Mouse (Mus musculus): ENCODE measurements around the gene Elmsan1. TPM values are rescaled to one million over a fixed set of nuclear protein-coding genes. Genes with fewer than 3 reads are reported as not detected.
A peak's percentile ranks its signal among the peaks of the same experiment; 100 is the strongest.

Elmsan1 gene
- polyA plus RNA-seq, 1 experiment from 2014 or later, result 8.8 TPM

DNA sequence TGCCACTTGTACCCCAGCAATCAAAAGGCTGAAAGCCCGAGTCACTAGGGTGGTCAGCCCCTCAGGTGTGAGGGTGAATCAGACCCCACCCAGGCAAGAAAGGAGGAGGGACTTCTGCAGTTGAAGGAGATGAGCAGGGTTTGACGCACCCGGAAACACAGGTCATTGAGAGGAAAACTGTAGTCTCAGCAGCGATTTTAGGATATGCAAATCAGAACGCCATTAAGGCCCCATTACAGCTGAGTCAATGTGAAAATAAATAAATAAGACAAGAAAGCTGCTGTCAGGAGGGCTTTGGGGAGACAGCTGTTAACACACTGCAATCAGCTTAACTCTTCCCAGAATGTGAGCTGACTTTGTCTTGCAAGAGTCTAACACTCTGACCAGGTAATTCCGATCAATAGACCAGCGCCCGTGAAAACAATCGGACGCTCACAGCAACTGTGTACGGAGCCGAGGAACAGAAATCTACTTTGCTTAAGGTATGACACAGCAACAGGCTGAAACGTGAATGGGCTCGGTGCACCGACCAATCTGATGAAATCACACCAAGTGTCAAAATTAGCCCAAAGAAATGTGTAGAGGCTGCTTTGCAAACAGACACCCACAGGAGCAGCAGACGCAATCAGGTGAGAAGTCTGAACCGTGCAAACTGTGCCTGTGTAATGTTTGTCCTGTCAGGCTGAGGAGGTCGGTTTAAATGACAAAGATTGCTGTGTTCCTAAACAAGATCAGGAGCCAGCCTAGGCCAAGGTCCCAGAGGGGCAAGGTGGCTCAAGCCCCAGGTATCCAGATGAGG, 16.8 kb downstream of the Elmsan1 start:
- Histone ChIP-seq H3K9me3 (ENCODE audit: control insufficient read depth, low read length) (no peaks in the 10 kb centered on the region), H3K4me1 (replicated peaks; ENCODE audit: control insufficient read depth, insufficient read depth, low read length) (peaks cover 31% of the 10 kb centered on the region), H3K4me2 (ENCODE audit: low read length) (no peak overlapping the region), H3K4me3 (ENCODE audit: low read depth, low read length) (no peak overlapping the region), H3K9ac (ENCODE audit: low read length) (no peak overlapping the region), H3K27ac (ENCODE audit: low read depth) (no peak overlapping the region), H3K36me3 (ENCODE audit: control insufficient read depth, insufficient read depth, low read length) (no peaks in the 10 kb centered on the region), H3K27me3 (replicated peaks; ENCODE audit: control insufficient read depth, insufficient read depth, low read length) (no peaks in the 10 kb centered on the region)
- WGBS, result 67% methylated on average over 18 of the region's 18 CpGs
- ATAC-seq (replicated peaks; ENCODE audit: low FRiP score, low TSS enrichment, low read depth) (no peak), DNase-seq (ENCODE audit: low spot score) (no peak)

DNA sequence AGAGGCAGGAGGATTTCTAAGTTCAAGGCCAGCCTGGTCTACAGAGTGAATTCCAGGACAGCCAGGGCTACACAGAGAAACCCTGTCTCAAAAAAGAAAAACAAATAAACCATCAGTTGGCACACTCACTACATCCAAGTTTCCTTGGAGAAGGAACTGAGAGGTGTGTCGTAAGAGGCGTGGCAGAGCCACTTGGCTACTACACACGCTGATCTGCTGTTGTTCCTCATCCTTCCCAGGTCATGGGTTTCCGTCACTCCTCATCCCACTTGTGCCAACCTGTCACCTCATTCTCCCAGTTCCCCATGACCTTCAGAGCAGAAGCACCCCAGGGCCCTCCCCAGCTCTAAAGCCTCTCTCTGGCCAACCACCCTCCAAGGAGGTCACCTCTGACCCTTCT, 17.5 kb downstream of the Elmsan1 start:
- no peak for DNase-seq (ENCODE audit: low spot score)
- Histone ChIP-seq H3K36me3 (ENCODE audit: control insufficient read depth, insufficient read depth, low read length) (no peaks in the 10 kb centered on the region), H3K27me3 (replicated peaks; ENCODE audit: control insufficient read depth, insufficient read depth, low read length) (no peaks in the 10 kb centered on the region), H3K9ac (ENCODE audit: low read length) (no peak overlapping the region), H3K9me3 (ENCODE audit: control insufficient read depth, low read length) (no peaks in the 10 kb centered on the region), H3K27ac (ENCODE audit: low read depth) (no peak overlapping the region), H3K4me1 (replicated peaks; ENCODE audit: control insufficient read depth, insufficient read depth, low read length) (peaks cover 30% of the 10 kb centered on the region), H3K4me3 (ENCODE audit: low read depth, low read length) (no peak overlapping the region), H3K4me2 (ENCODE audit: low read length) (no peak overlapping the region)
- 91% methylated on average over 4 of the region's 4 CpGs for WGBS
- ATAC-seq (replicated peaks; ENCODE audit: low FRiP score, low TSS enrichment, low read depth), result no peak

GRCm38 (mm10) chr12:84198880-84199279, 19.8 kb downstream of the Elmsan1 start:
- no peaks in the 10 kb centered on the region for H3K36me3 ChIP-seq (ENCODE audit: control insufficient read depth, insufficient read depth, low read length)
- peaks cover 39% of the 10 kb centered on the region for H3K4me1 ChIP-seq (replicated peaks; ENCODE audit: control insufficient read depth, insufficient read depth, low read length)
- H3K4me3 ChIP-seq (ENCODE audit: low read depth, low read length), result no peak overlapping the region
- no peaks in the 10 kb centered on the region for H3K9me3 ChIP-seq (ENCODE audit: control insufficient read depth, low read length)
- H3K9ac ChIP-seq (ENCODE audit: low read length), result no peak overlapping the region
- WGBS, result 75% methylated on average over 10 of the region's 10 CpGs
- no peak for DNase-seq (ENCODE audit: low spot score)
- no peak for ATAC-seq (replicated peaks; ENCODE audit: low FRiP score, low TSS enrichment, low read depth)
- H3K4me2 ChIP-seq (ENCODE audit: low read length), result no peak overlapping the region
- no peaks in the 10 kb centered on the region for H3K27me3 ChIP-seq (replicated peaks; ENCODE audit: control insufficient read depth, insufficient read depth, low read length)
- no peak overlapping the region for H3K27ac ChIP-seq (ENCODE audit: low read depth)

DNA sequence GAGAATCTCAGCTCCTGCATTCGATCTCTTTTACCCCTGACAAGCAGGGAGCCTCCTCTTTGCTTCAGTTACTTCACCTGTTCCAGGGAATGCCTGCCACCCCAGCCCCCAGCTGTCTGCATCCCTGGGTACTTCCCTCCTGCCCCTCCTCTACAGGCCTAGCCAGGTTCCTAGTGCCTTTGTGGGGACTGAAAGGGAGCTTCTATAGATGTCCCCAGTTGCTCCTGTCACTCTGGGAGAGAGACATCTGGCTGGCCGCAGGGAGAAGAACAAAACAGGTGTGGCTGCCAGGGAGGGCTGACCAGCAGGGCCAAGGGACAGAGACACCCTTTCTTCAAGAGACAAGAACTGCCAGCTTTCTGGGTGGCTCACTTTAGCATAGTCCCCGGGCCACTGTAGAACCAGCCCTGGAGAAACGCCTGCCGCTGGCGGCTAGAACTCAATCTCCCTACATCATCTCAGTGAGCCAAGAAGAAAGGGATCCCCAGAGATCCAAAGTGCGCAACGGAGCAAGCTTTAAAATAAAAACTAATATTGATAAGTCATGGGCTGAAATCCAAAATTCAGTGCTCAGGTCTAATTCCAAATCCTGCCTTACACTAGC, 20.5 kb downstream of the Elmsan1 start:
- H3K27ac ChIP-seq (ENCODE audit: low read depth), result no peak overlapping the region
- no peak for ATAC-seq (replicated peaks; ENCODE audit: low FRiP score, low TSS enrichment, low read depth)
- WGBS, result 70% methylated on average over 8 of the region's 8 CpGs
- H3K36me3 ChIP-seq (ENCODE audit: control insufficient read depth, insufficient read depth, low read length), result no peaks in the 10 kb centered on the region
- no peaks in the 10 kb centered on the region for H3K9me3 ChIP-seq (ENCODE audit: control insufficient read depth, low read length)
- H3K9ac ChIP-seq (ENCODE audit: low read length), result no peak overlapping the region
- no peak for DNase-seq (ENCODE audit: low spot score)
- H3K4me3 ChIP-seq (ENCODE audit: low read depth, low read length), result no peak overlapping the region
- H3K4me2 ChIP-seq (ENCODE audit: low read length), result no peak overlapping the region
- H3K27me3 ChIP-seq (replicated peaks; ENCODE audit: control insufficient read depth, insufficient read depth, low read length), result no peaks in the 10 kb centered on the region
- peaks cover 35% of the 10 kb centered on the region for H3K4me1 ChIP-seq (replicated peaks; ENCODE audit: control insufficient read depth, insufficient read depth, low read length)

- Histone ChIP-seq H3K4me2 (ENCODE audit: low read length) (no peak overlapping the region), H3K4me3 (ENCODE audit: low read depth, low read length) (no peak overlapping the region), H3K27me3 (replicated peaks; ENCODE audit: control insufficient read depth, insufficient read depth, low read length) (no peaks in the 10 kb centered on the region), H3K9me3 (ENCODE audit: control insufficient read depth, low read length) (no peaks in the 10 kb centered on the region), H3K9ac (ENCODE audit: low read length) (no peak overlapping the region), H3K36me3 (ENCODE audit: control insufficient read depth, insufficient read depth, low read length) (no peaks in the 10 kb centered on the region), H3K27ac (ENCODE audit: low read depth) (no peak overlapping the region), H3K4me1 (replicated peaks; ENCODE audit: control insufficient read depth, insufficient read depth, low read length) (peaks cover 52% of the 10 kb centered on the region)
- no peak for ATAC-seq (replicated peaks; ENCODE audit: low FRiP score, low TSS enrichment, low read depth)
- WGBS, result 38% methylated on average over 6 of the region's 6 CpGs
- no peak for DNase-seq (ENCODE audit: low spot score)
These were observed 23.5 kb downstream of the Elmsan1 start for GRCm38 (mm10) chr12:84195195-84195594.

DNA sequence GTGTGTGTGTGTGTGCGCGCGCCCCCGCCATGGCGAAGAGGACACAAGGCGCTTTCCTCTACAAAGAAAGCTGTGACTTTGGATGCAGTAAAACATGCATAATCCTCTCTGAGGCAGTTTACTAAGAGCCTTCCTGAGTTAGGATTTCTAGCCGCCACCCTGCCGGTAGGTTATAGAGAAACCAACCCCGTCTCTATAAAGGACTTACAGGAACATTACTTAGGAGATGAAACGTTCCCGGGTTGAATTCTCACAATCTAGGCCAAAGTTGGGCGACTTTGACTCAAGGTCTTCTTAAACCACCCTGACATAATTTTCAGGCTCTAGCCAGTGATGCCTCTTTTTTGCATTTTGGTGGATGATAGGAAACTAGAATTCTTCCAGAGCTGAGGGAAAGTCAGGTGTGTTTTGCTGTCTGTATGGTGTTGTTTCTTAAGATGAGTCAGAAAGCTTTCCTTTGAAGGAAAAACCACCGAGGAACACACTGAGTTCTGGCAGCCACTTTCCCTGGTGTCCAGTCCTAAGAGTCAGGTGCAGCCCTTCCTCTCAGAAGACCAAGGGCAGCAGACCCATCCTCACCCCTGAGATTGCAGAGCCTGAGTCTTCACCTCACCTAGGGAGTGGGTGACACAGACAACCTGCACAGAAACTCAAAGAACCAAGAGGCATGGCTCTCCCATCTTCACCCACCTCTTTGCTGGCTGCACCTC, 24.1 kb downstream of the Elmsan1 start:
- Histone ChIP-seq H3K4me1 (replicated peaks; ENCODE audit: control insufficient read depth, insufficient read depth, low read length) (peaks cover 59% of the 10 kb centered on the region), H3K9me3 (ENCODE audit: control insufficient read depth, low read length) (no peaks in the 10 kb centered on the region), H3K9ac (ENCODE audit: low read length) (peak overlapping the region; percentile 86)

GRCm38 (mm10) chr12:84193642-84194399, 24.9 kb downstream of the Elmsan1 start:
- Histone ChIP-seq H3K9me3 (ENCODE audit: control insufficient read depth, low read length) (no peaks in the 10 kb centered on the region), H3K27me3 (replicated peaks; ENCODE audit: control insufficient read depth, insufficient read depth, low read length) (no peaks in the 10 kb centered on the region), H3K4me2 (ENCODE audit: low read length) (peak overlapping the region; percentile 85), H3K9ac (ENCODE audit: low read length) (peak overlapping the region; percentile 86), H3K36me3 (ENCODE audit: control insufficient read depth, insufficient read depth, low read length) (no peaks in the 10 kb centered on the region), H3K4me1 (replicated peaks; ENCODE audit: control insufficient read depth, insufficient read depth, low read length) (peaks cover 66% of the 10 kb centered on the region), H3K27ac (ENCODE audit: low read depth) (peak overlapping the region; percentile 99), H3K4me3 (ENCODE audit: low read depth, low read length) (peak overlapping the region; percentile 72)
- under 1% methylated on average over 48 of the region's 49 CpGs for WGBS
- peak; percentile 89 for DNase-seq (ENCODE audit: low spot score)
- peak; percentile 89 for ATAC-seq (replicated peaks; ENCODE audit: low FRiP score, low TSS enrichment, low read depth)

More for the DNA sequence above, 24.1 kb downstream of the Elmsan1 start:
- no peaks in the 10 kb centered on the region for H3K27me3 ChIP-seq (replicated peaks; ENCODE audit: control insufficient read depth, insufficient read depth, low read length)
- DNase-seq (ENCODE audit: low spot score) (no peak), ATAC-seq (replicated peaks; ENCODE audit: low FRiP score, low TSS enrichment, low read depth) (no peak)
- no peaks in the 10 kb centered on the region for H3K36me3 ChIP-seq (ENCODE audit: control insufficient read depth, insufficient read depth, low read length)
- 3% methylated on average over 13 of the region's 13 CpGs for WGBS
- peak overlapping the region; percentile 85 for H3K4me2 ChIP-seq (ENCODE audit: low read length)
- peak overlapping the region; percentile 72 for H3K4me3 ChIP-seq (ENCODE audit: low read depth, low read length)
- peak overlapping the region; percentile 99; the same call in 1 of the 2 replicates for H3K27ac ChIP-seq (ENCODE audit: low read depth)

Measured in intestine, embryonic 14.5 days (tissue).